Mouse (Mus musculus): ENCODE measurements around the gene Lrrc8b.

Lrrc8b gene

DNA sequence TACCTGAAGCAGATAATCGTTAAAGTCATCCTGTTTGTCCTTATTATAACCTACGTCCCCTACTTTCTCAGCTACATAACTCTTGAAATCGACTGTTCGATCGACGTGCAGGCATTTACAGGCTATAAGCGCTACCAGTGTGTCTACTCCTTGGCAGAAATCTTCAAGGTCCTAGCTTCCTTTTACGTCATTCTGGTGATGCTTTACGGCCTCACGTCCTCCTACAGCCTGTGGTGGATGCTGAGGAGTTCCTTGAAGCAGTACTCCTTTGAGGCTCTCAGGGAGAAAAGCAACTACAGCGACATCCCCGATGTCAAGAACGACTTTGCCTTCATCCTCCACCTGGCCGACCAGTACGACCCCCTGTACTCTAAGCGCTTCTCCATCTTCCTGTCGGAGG is 65.0 kb downstream of the Lrrc8b start:
- DNase-seq (ENCODE audit: low read depth in 2 of 2, low spot score in 2 of 2) = no peak

DNA sequence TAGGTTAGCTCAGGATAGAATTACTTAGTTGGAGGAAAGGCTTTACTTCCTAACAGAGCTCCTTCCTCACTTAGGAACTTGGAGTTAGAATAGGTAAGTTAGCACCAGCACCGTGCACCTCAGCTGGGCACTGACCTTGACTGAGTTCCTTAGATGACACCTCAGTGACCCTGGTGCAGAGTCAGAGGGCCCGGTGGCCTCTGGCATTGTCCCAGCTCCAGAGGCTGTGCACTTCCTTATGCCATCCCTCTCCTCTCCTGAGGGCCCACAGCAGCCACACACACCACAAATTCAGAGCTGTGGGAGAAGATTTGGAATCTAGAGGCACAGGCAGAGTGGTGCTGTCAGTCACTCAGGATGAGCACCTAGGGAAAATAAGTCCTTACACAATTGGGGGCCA is 68.1 kb downstream of the Lrrc8b start:
- DNase-seq (ENCODE audit: low read depth in 2 of 2, low spot score in 2 of 2) = no peak

DNA sequence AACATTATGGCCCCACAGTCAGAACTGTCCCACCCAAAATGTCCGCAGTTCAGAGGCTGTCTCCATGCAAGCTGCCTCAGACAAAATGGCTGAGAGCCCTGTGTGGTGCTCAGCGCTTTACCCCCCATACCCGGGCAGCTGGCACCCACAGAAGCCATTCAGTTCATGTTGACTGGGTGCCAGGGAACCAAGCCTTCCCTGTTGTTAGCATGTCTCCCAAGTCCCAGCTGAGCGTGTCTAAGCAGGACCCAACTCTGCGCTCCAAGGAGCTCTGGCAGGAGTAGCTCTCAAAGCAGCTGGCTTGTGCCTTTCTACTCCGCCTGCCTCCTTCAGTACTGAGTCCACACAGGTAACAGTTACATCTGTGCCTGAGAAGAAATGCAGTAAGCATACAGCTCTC is 68.7 kb downstream of the Lrrc8b start:
- DNase-seq (ENCODE audit: low read depth in 2 of 2, low spot score in 2 of 2) = no peak

DNA sequence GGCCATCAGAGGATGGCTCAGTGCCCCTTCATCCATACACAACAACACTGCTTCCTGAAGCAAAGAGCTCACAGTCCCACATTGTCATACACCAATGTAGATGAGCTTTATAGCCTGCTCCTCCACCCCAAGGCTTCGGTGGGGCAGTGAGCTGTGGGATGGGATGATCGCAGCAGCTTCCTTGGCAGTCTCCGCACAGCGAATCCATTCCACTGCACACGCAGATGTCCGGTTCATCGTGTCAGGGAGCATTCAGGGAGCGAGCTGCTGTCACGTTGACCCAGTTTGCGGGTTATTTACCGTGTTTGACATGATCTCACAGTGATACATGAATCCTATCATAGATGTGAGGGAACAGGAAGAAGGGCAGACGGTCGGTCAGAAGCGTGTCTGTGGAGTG is 69.3 kb downstream of the Lrrc8b start:
- no peak for DNase-seq (ENCODE audit: low read depth in 2 of 2, low spot score in 2 of 2)

DNA sequence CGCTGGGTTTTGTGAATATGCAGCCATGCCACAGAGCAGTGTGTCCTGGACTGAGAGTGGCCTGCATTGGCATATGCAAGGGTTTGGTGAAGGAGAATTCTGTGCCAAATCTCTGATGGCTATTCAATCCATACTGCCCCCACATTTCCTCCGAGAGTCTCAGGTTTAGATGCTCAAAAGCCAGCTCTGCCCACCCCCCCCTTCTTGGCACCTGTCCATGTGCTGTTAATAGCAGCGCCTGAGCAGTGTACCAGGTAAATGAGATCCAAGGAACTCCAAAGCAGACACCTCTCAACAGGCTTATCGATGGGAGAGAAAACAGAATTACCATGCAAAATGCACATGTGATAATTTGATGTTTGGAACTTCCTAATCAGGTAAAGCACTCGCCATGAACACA is 74.6 kb downstream of the Lrrc8b start:
- DNase-seq (ENCODE audit: low read depth in 2 of 2, low spot score in 2 of 2) = no peak

DNA sequence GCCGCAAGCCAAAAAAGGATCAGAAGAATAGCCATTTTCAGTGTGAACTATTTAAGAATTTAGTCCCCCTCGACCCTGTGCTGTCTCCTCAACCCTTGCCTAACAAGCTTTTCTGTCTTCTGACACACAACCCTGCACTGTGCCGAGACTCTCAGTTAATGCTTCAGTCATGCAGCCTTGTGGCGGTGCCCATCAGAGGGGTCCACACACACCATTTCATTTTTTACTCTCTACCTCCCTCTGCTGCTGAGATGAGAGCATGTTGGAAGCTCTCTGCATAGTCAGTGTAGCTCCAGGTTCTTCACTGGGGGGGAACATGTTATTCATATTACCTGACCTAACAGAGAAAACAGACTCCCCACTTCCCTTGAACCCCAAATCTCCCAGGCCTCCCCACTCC is 75.8 kb downstream of the Lrrc8b start:
- no peak for DNase-seq (ENCODE audit: low read depth in 2 of 2, low spot score in 2 of 2)

DNA sequence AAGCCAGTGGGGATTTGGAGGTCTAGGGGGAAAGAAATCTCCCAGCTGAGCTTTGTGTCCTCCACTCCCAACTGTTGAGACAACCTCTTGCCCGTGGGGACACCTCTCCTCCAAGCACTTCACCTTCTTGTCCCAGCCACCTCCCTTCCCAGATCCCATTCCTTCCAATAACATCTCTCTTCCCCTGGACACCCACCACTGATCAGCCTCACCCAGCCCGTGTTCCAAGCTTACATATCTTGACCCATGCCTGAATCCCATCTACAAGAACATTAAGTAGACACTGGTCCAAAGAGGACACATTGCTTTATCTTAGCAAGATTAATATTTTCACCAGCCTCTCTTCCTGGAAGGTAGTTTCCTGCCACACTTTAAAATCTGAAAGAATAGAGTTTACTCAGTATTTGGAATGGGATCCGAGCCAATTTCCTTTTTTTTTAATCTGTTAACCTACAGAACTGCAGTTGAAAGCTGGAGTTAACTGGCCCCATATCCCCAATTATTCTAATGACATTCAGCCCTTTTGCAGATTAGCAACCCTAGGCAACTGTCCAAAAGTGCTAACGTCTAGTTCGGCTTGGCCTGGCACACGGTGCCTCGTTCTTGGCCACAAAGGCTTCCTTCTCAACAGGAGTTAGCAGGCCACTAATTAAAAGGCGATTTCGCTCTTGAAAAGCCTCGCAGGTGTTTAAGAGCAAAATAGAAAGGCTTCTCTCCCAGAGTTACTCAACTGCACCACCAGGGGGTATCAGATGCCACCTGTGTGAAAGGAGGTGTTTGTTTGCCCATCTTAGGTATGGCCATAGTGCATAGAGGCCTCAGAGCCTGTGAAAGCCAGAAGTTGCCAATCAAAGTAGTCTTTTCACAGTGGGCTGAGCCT is 77.0 kb downstream of the Lrrc8b start:
- DNase-seq (ENCODE audit: low read depth in 2 of 2, low spot score in 2 of 2) = peak; percentile 54 to 57

DNA sequence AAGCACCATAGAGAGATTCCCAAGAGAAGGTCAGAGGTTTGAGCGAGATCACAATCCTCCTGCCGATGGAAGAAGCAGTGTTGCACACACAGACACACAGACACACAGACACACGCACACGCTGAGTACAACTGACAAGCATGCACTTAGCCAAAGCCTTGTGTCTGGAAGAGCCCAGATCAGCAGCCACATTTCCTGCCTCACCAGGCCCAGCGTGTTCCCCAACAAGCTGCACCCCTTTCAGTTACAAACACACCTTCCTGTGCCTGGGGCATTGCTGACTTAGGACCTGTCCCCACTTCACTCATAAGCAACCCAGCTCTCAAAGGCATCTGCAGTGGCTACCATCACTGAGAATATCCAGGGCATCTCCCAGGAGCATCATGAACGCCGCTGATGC is 77.8 kb downstream of the Lrrc8b start:
- no peak for DNase-seq (ENCODE audit: low read depth in 2 of 2, low spot score in 2 of 2)

DNA sequence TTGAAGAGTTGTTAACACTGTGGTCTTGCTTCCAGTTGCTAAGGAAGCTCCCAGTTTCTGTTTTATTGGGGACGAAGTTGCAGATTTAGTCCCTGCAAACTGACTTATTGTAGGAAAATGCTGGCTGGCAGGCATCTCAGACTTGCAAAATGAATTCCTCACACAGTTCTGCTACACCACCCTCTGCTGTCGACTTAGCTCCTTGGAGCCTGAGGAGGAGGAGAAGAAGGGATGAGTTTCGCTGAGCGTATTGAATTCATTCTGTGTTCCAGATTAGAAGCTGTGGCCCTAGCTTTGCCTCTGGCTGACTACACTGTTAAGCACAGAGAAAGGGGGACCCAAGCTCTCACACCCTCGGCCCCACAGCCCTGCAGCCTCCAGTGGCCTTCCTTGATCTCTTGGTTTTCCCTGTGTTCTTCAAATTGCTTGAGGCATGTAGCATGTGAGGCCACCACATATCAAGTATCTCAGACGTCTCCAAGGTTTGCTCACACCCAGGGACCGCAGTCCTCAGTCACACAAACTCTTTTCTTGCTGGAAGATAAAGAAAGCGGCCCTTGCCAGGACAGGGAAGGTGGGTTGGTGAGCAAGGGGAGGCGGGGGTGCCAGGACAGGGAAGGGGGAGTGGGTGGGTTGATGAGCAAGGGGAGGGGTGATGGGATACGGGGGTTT is 78.8 kb downstream of the Lrrc8b start:
- DNase-seq (ENCODE audit: low read depth in 2 of 2, low spot score in 2 of 2) = no peak

DNA sequence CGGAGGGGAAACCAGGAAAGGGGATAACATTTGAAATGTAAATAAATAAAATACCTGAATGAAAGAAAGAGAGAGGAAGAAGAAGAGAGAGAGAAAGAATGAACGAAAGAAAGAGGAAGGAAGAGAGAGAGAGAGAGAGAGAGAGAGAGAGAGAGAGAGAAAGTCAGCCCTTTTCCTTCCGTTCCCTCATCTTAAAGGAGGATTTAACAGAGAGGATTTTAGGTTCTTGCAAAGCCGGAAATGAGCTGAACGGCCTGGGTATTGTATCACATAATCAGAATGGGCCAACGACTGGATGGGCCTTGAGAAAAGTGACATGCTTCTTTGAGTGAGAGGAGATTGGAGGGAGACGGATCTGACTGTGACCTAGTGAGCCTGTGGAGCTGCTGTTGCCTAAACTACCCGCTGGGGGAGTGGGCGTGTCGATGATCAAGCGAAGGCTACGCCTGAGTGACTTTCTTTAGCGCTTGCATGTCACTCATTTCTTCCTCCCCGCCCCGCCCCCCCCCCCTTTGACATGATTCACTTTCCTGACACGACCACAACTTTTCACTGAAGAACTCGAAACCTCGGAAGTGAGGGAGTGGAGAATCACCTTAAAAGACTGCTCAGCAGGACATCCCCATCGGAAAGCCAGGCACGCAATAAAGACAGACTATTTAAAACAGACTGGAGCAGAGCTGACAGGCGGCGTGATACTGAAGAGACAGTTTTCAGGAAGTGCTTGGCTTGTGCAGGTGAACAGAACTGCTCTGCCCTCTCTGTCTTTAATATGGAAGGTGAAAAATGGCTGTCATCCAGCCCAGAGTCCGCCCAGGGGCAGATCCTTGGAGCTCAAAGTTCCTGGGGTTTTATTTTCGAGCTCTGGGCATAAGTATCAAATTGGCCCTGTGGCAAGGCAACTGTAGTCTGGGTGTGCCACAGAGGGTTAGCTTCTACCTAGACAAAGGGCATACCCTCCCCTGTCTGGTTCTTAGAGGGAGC is 79.6 kb downstream of the Lrrc8b start:
- DNase-seq (ENCODE audit: low read depth in 2 of 2, low spot score in 2 of 2) = peak; percentile 83 to 89

DNA sequence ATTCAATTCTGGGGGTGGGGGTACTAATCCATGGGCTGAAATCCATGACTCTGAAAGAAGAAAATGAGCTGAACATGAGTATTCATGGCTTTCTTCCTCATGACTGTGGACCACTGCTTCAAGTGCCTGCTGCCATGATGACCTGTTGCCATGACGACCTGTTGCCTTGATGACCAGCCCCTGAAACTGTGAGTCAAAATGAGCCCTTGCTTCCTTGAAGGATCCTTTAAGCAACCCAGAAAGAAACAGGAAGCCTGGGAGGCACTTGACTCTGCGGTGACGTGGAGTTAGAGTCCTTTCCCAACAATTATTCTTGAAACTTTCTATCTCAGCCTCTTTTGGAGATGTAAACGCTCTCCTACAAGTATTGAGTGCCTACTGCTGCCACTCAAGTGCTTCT is 80.6 kb downstream of the Lrrc8b start:
- no peak for DNase-seq (ENCODE audit: low read depth in 2 of 2, low spot score in 2 of 2)

DNA sequence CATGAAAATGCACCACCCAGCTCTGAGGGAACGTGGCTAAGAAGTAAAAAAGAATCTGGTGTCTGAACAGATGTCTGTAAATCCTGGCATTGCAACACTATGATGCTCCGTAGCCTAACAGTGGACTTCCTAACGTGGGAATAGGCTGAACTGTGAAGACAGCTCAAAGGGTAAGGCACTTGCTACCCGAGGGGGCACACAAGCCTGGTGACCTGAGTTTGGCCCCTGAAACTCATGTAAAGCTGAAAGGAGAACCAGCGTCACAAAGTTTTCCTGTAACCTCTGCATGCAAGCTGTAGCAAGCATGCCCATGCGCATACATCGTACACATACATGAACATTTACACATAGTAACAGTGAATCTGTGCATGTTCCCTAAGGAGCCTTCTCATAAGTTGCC is 81.0 kb downstream of the Lrrc8b start:
- no peak for DNase-seq (ENCODE audit: low read depth in 2 of 2, low spot score in 2 of 2)

DNA sequence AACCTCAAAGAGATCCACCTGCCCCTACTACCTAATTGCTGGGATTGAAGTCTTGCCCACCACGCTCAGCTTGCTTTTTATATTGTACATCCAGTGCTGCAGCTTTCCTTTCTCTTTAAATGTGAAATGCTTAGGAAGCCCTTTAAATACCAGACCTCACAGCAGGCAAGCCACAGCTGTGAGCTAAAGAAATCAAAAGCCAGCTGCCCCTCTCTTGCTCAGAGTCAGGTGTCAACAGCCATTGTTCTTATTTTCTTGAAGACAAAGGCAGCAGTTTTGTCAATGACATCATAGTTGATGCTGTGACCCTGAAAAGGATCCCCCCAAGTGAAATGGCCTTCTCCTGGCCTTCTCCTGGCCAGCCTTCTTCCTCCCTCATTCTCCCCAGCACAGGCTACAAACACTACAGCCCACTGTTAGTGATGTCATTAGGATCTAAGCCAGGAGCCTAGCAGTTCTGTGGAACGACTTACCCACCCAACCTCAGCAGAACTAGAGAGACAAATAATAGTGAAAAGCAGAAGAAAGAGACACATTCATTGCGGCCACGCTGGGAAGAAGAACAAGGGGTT is 82.9 kb downstream of the Lrrc8b start:
- DNase-seq (ENCODE audit: low read depth in 2 of 2, low spot score in 2 of 2) = no peak

DNA sequence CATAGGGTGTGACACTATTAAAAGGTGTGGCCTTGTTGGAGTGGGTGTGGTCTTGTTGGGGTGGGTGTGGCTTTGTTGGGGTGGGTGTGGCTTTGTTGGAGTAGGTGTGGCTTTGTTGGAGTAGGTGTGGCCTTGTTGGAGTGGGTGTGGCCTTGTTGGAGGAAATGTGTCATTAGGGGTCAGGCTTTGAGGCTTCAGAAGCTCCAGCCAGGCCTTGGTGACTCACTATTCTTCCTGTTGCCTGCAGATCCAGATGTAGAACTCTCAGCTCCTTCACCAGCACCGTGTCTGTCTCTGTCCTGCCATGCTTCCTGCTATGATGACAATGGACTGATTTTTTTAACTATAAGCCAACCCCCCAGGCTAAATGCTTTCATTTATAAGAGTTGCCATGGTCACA is 83.8 kb downstream of the Lrrc8b start:
- DNase-seq (ENCODE audit: low read depth in 2 of 2, low spot score in 2 of 2) = no peak

DNA sequence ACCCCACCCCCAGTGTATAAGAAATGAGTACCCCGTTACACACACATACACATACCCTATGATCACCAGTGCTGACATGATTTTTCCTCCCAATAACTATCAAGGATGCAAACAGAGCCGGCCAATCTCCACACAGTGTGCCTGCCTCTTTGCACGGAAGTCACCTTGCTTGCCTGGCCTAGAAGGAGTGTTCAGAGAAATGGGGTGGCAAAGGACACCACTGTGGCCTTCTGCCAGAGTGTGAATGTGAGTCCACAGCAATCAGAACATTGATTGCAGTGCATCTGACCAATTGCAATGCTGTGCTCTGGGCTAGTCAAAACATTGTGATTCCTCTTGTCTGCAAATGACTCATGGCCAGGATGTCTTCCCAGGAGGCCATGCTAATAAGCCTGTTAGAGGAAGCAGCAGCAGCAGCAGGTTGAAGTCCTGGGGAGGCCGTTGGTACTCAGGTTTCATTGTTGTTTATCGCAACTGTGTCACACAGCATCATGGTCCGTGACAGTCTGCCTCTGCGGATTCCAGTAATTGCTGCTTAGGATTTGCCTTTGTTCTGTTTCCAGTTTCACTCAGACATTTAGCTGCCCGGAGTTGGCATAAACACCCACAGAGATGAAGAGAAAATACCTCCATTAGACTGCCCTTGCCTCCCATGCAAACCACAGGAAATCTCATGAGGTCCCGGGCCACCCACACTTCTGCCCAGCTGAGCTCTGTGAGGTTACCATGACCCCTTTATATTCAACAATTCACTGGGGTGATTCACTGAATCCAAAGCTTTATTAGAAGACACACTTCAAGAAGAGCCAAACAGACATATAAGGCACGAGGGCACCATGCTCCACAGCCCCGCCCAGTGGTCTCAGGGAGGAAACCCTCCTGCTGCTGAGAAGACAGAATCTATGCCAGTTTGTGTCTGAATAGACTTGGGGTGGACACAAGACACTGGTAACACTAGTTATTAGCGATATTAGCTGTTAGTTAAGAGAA is 84.9 kb downstream of the Lrrc8b start:
- peak; percentile 50 to 51 for DNase-seq (ENCODE audit: low read depth in 2 of 2, low spot score in 2 of 2)

DNA sequence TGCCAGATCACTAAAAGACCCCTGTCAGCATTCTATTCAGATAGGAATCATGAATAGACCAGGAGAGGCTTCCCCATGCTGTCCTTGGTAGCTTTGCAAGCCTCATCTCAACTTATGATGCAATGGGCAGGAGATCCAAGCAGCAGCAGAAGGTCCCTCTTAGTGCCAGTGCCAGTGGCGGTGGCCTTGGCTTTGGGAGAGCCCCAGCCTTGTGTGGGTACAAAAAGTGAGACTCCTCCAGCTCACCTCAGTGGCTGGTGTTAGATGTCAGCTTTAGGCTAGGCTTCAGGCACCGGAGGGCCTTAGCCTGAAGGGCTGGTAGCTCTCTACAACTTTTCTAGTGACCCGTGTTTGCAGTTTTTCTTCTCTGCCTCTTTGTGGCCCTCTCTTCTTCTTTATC is 85.6 kb downstream of the Lrrc8b start:
- no peak for DNase-seq (ENCODE audit: low read depth in 2 of 2, low spot score in 2 of 2)

DNA sequence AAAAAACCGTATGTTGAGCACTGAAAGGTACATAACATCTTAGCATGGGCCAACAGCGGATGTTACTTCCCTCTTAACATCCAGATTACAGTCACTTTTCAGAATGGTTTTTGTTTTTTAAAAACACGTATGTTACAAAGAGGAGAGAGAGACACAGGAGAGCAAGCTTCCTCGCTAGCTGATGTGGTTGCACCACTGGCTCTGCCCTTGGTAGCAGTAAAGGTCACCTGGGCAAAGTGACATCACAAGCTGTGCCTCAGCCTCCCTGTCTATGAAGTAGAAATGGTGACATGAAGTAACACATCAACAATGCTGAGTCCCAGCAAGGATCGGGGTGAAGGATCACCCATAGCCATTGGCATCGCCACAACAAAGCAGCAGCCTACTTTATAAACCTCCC is 93.2 kb downstream of the Lrrc8b start:
- no peak for DNase-seq (ENCODE audit: low read depth in 2 of 2, low spot score in 2 of 2)

DNA sequence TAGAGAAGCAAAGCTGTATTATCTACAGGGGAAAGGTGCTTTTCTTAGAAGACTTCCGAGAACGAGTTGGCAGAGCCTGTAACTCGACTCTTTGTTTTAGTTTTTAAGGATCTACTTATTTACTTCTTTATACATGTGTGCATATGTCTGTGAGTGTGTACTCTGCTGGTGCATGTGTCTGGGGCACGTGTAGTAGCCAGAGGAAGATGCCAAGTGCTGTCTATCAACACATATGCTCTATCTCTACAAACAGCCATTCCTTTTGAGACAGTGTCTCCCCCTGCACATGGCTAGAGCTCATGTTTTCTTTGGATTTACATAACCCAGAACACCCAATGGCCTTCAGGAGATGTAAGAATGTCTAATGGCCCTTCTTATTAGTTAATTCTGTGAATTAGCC is 96.7 kb downstream of the Lrrc8b start:
- DNase-seq (ENCODE audit: low read depth in 2 of 2, low spot score in 2 of 2) = no peak

DNA sequence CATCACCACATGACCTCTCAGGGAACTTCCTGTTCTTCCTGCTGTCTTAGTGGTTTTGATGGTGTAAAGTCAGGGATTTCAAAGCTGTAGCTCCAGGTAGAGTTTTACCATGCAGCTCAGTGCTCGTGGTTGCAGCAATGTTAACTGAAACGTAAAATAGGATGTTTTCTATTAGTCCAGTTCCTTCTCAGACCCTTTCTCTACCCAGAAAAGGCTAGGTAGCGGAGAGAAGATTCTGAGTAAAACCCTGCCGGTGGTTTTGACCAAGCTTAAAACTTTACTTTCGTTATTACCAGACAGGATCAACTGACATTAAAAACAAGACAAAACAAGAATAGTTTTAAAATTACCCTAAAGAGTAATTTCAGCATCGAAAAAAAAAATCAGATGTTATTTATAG is 100.0 kb downstream of the Lrrc8b start:
- no peak for DNase-seq (ENCODE audit: low read depth in 2 of 2, low spot score in 2 of 2)

DNA sequence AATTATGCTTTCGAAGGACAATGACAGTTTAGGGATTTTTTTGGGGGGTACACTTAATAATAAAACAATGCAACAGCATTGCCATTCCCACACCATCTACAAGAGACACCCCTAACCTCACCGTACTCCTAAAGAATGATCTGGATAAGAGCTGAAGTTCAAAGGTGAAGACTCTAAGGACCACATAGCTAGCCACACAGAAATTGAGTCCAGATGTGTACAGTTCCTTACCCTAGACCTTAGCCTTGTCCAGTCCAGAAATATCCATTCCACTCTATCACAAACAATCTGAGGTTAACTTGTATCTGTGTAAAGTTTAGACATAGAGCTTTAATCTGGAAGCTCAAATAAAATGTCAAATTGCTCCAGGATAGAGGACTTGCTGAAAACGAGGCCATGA is 100.7 kb downstream of the Lrrc8b start:
- no peak for DNase-seq (ENCODE audit: low read depth in 2 of 2, low spot score in 2 of 2)

Data from CD8-positive naive resting alpha-beta T cell, adult 2 months (primary cell).